Mouse (Mus musculus) left cerebral cortex, postnatal 25 days (tissue): ENCODE data around the gene Cnksr3. TPM values are rescaled to one million over a fixed set of nuclear protein-coding genes. Genes with fewer than 3 reads are reported as not detected.

Experiments used
- DNase-seq, 2 experiments: peaks; one replicate each; pipeline ENCODE4 v3.0.0; 2022; ENCODE audit warnings: low spot score in 2 of 2, mixed read lengths in 1 of 2
- intact Hi-C: fragments of 180-260 bp; cut with DNase I; formaldehyde crosslinking; loops from one replicate; pipeline ENCODE4 v1.15.1; 2025
- total RNA-seq, 2 experiments: library from RNA; stranded (reverse); gene quantifications; 2 replicates each; pipeline ENCODE4 v1.2.3; 2021

The Cnksr3 gene
- total RNA-seq: 1 to 10 TPM; 5.3 to 7.3 TPM

GRCm38 (mm10) chr10:7211696-7212482 lies at the start of gene Cnksr3:
TSS of gene Cnksr3 (minus strand) at chr10:7212237.
- intact Hi-C loops: no loop called here
- DNase-seq: peak; percentile 88 to 90

GRCm38 (mm10) chr10:7260166-7261108 lies 48.4 kb upstream of the Cnksr3 start:
- intact Hi-C loops: no loop called here
- no peak for DNase-seq

- no peak for DNase-seq
- intact Hi-C loops: no loop called here
Observed at GRCm38 (mm10) chr10:7258607-7259006, 46.6 kb upstream of the Cnksr3 start.

GRCm38 (mm10) chr10:7250455-7250854 lies 38.4 kb upstream of the Cnksr3 start:
- no peak for DNase-seq
- intact Hi-C loops: no loop called here

GRCm38 (mm10) chr10:7234601-7235000 lies 22.6 kb upstream of the Cnksr3 start:
- intact Hi-C loops: no loop called here
- DNase-seq: no peak

GRCm38 (mm10) chr10:7217551-7218127 lies 5.6 kb upstream of the Cnksr3 start:
- intact Hi-C loops: no loop called here
- DNase-seq: no peak

- intact Hi-C loops: no loop called here
- no peak for DNase-seq
Observed at GRCm38 (mm10) chr10:7214718-7215117, 2.7 kb upstream of the Cnksr3 start.

GRCm38 (mm10) chr10:7213066-7213630 lies 1.1 kb upstream of the Cnksr3 start:
- intact Hi-C loops: no loop called here
- no peak for DNase-seq

GRCm38 (mm10) chr10:7212537-7212936 lies 500 bp upstream of the Cnksr3 start:
- intact Hi-C loops: no loop called here
- DNase-seq: no peak

- peak; percentile 44 to 59 for DNase-seq
- intact Hi-C loops: no loop called here
Observed at GRCm38 (mm10) chr10:7210991-7211695, 894 bp downstream of the Cnksr3 start.

GRCm38 (mm10) chr10:7209691-7210455 lies 2.2 kb downstream of the Cnksr3 start:
- no peak for DNase-seq
- intact Hi-C loops: no loop called here

GRCm38 (mm10) chr10:7208859-7209441 lies 3.1 kb downstream of the Cnksr3 start:
- intact Hi-C loops: no loop called here
- DNase-seq: no peak

GRCm38 (mm10) chr10:7207301-7207700 lies 4.7 kb downstream of the Cnksr3 start:
- DNase-seq: no peak
- intact Hi-C loops: no loop called here

- intact Hi-C loops: no loop called here
- DNase-seq: no peak
Observed at GRCm38 (mm10) chr10:7206571-7206970, 5.5 kb downstream of the Cnksr3 start.

GRCm38 (mm10) chr10:7205576-7205975 lies 6.5 kb downstream of the Cnksr3 start:
- DNase-seq: no peak
- intact Hi-C loops: no loop called here

GRCm38 (mm10) chr10:7204953-7205352 lies 7.1 kb downstream of the Cnksr3 start:
- no peak for DNase-seq
- intact Hi-C loops: no loop called here

GRCm38 (mm10) chr10:7202576-7202975 lies 9.5 kb downstream of the Cnksr3 start:
- no peak for DNase-seq
- intact Hi-C loops: no loop called here

GRCm38 (mm10) chr10:7200665-7201064 lies 11.4 kb downstream of the Cnksr3 start:
- no peak for DNase-seq
- intact Hi-C loops: no loop called here
